Mouse (Mus musculus): ENCODE data around the gene Txn2. TPM values are rescaled to one million over a fixed set of nuclear protein-coding genes. Genes with fewer than 3 reads are reported as not detected.

The Txn2 gene
- polyA plus RNA-seq, 1 experiment from 2014 or later: 239 TPM

DNA sequence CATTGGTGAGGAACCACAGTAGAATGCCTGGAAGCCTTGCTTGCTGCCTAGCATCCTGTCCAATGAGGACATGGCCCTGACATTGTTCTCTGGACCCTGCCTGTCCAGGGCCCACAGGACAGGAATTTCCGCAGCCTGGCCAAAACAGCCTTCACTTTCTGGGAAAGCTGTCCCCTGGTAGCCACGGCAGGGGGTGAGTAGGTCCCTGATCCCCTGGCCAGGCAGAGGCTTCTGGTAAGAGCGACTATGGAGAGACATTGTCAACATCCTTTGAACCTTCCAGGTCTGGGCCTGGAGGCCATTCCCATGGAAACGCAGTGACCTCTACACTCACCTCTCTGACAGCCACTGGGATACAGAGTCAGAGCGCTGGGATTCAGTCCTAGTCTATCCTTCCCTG lies 16.8 kb downstream of the Txn2 start:
- no peak overlapping the region for H3K27ac ChIP-seq (replicated peaks; ENCODE audit: low read depth, low read length)
- no peaks in the 10 kb centered on the region for H3K27me3 ChIP-seq (ENCODE audit: control insufficient read depth, insufficient read depth, low read length)
- ATAC-seq (replicated peaks; ENCODE audit: insufficient number of reproducible peaks, low FRiP score, low TSS enrichment, low read depth): no peak
- no peak overlapping the region for H3K4me2 ChIP-seq (ENCODE audit: low read depth, low read length)
- peaks cover 5% of the 10 kb centered on the region; the same call in 1 of the 2 replicates for H3K36me3 ChIP-seq (replicated peaks; ENCODE audit: control insufficient read depth, insufficient read depth, low read depth, low read length)
- H3K4me3 ChIP-seq (ENCODE audit: low read depth, low read length): no peak overlapping the region
- H3K9me3 ChIP-seq (replicated peaks; ENCODE audit: control insufficient read depth, low read length): no peaks in the 10 kb centered on the region
- no peaks in the 10 kb centered on the region for H3K4me1 ChIP-seq (ENCODE audit: control insufficient read depth, insufficient read depth, low read length)
- WGBS: 46% methylated on average over 5 of the region's 5 CpGs
- no peak overlapping the region for H3K9ac ChIP-seq (replicated peaks; ENCODE audit: low read length)
- no peak for DNase-seq (ENCODE audit: low spot score)

DNA sequence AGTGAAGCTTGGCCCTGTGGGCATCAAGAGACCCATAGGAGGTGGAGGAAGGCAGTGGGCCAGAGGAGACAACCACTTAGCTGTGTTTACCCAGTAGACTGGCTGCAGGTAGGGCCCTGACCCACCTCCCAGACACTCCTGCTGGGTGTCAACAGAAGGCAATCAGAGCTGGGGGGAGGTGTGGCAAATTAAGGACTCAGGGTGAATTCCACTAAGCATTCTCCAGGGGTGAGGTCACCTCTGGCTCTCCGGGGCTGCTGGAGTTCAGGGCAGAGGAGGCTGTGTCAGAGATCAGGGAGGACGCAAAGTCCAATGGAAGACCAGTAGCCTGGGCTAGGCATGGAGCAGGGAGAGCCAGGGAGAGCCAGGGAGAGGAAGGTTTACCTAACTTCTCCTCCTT lies 17.7 kb downstream of the Txn2 start:
- WGBS: 26% methylated on average over 2 of the region's 2 CpGs
- Histone ChIP-seq H3K4me2 (ENCODE audit: low read depth, low read length) (no peak overlapping the region), H3K9me3 (replicated peaks; ENCODE audit: control insufficient read depth, low read length) (no peaks in the 10 kb centered on the region), H3K36me3 (replicated peaks; ENCODE audit: control insufficient read depth, insufficient read depth, low read depth, low read length) (peaks cover 5% of the 10 kb centered on the region; the same call in 1 of the 2 replicates), H3K4me3 (ENCODE audit: low read depth, low read length) (no peak overlapping the region), H3K27ac (replicated peaks; ENCODE audit: low read depth, low read length) (no peak overlapping the region), H3K27me3 (ENCODE audit: control insufficient read depth, insufficient read depth, low read length) (no peaks in the 10 kb centered on the region), H3K9ac (replicated peaks; ENCODE audit: low read length) (no peak overlapping the region), H3K4me1 (ENCODE audit: control insufficient read depth, insufficient read depth, low read length) (no peaks in the 10 kb centered on the region)
- DNase-seq (ENCODE audit: low spot score): no peak
- ATAC-seq (replicated peaks; ENCODE audit: insufficient number of reproducible peaks, low FRiP score, low TSS enrichment, low read depth): no peak

DNA sequence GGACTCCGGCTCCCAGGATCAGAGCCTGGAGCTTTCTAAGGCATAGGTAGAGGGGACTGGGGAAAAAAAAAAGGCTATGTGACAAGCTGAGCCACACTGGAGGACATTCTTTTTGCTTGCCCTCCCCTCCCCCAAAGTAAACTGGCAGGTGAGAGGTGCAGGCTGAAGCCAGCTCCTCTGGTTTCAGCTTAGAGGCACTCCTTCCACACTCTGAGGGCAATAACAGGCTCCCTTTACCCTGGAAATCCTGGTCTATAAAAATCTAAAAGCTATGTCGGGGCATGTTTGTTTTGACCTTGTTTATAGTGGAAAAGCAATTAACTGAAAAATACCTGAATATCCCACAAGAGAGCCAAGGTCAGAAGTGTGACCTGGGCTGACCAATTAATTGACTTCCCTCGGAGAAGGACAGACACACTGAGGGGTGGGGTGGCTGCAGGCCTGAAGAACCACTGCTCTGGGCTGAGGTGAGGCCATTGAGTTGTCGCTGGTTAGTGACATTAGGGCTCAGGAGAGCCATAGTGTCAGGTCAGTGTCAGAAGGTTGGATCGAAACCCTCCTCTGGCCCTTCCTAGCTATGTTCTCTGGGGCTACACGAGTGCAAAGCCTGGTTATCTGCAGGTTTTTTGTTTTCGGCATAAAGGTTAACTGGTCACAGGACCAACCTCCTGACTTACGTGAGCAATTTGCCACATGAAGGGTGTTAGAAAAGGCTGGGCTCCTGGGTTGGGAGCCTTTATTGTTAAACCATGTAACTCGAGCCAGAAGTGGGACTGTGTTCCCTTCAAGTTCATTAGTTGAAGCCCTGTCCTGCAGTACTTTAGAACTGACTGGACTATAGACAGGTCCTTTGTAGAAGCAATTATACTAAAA lies 20.9 kb downstream of the Txn2 start:
- DNase-seq (ENCODE audit: low spot score) (no peak), ATAC-seq (replicated peaks; ENCODE audit: insufficient number of reproducible peaks, low FRiP score, low TSS enrichment, low read depth) (no peak)
- Histone ChIP-seq H3K4me3 (ENCODE audit: low read depth, low read length) (no peak overlapping the region), H3K27ac (replicated peaks; ENCODE audit: low read depth, low read length) (no peak overlapping the region), H3K9ac (replicated peaks; ENCODE audit: low read length) (no peak overlapping the region), H3K4me2 (ENCODE audit: low read depth, low read length) (no peak overlapping the region), H3K27me3 (ENCODE audit: control insufficient read depth, insufficient read depth, low read length) (no peaks in the 10 kb centered on the region), H3K4me1 (ENCODE audit: control insufficient read depth, insufficient read depth, low read length) (peaks cover 3% of the 10 kb centered on the region; the same call in 1 of the 2 replicates), H3K36me3 (replicated peaks; ENCODE audit: control insufficient read depth, insufficient read depth, low read depth, low read length) (no peaks in the 10 kb centered on the region), H3K9me3 (replicated peaks; ENCODE audit: control insufficient read depth, low read length) (no peaks in the 10 kb centered on the region)
- 45% methylated on average over 9 of the region's 9 CpGs for WGBS

DNA sequence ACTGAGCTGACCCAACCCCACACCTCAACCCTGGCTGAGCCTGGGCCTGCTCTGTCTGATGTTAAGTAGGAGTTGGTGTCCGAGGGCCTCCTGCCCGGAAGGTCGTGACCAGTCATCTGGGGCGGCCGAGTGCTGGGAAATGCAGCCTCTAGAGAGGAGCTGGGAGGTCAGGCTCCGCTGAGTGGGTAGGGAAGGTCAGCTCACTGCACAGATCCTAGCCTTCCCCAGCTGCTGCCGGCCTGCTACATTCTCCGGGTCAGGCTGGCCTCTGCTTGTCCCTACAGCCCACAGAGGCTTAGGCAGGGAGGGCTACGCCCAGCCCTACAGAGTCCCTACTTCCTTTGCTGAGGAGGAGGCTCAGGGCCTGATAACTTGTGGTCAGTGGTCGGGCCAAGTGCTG lies 22.3 kb downstream of the Txn2 start:
- H3K36me3 ChIP-seq (replicated peaks; ENCODE audit: control insufficient read depth, insufficient read depth, low read depth, low read length): no peaks in the 10 kb centered on the region
- WGBS: 42% methylated on average over 10 of the region's 10 CpGs
- H3K4me1 ChIP-seq (ENCODE audit: control insufficient read depth, insufficient read depth, low read length): peaks cover 3% of the 10 kb centered on the region; the same call in 1 of the 2 replicates
- H3K4me3 ChIP-seq (ENCODE audit: low read depth, low read length): no peak overlapping the region
- DNase-seq (ENCODE audit: low spot score): no peak
- no peaks in the 10 kb centered on the region for H3K27me3 ChIP-seq (ENCODE audit: control insufficient read depth, insufficient read depth, low read length)
- H3K9me3 ChIP-seq (replicated peaks; ENCODE audit: control insufficient read depth, low read length): no peaks in the 10 kb centered on the region
- H3K27ac ChIP-seq (replicated peaks; ENCODE audit: low read depth, low read length): no peak overlapping the region
- ATAC-seq (replicated peaks; ENCODE audit: insufficient number of reproducible peaks, low FRiP score, low TSS enrichment, low read depth): no peak
- no peak overlapping the region for H3K9ac ChIP-seq (replicated peaks; ENCODE audit: low read length)
- no peak overlapping the region for H3K4me2 ChIP-seq (ENCODE audit: low read depth, low read length)

DNA sequence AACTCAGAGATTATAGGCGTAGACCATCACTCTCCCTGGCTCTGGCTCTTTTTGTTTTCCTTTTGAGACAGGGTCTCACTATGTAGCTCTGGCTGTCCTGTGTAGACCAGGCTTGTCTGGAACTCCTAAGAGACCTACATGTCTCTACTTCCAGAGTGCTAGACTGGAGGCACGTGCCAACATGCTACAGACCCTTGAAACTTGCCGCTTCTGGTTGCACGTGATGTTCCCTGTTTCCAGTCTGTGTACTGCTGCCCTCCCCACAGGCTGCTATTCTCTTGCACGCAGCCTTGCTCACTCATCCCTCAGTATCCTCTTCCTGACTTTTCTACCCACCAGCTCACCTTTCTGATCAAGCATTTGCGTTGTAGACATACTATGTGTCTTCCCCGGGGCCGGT lies 22.7 kb downstream of the Txn2 start:
- 74% methylated on average over 8 of the region's 8 CpGs for WGBS
- Histone ChIP-seq H3K36me3 (replicated peaks; ENCODE audit: control insufficient read depth, insufficient read depth, low read depth, low read length) (no peaks in the 10 kb centered on the region), H3K27me3 (ENCODE audit: control insufficient read depth, insufficient read depth, low read length) (no peaks in the 10 kb centered on the region), H3K4me3 (ENCODE audit: low read depth, low read length) (no peak overlapping the region), H3K27ac (replicated peaks; ENCODE audit: low read depth, low read length) (no peak overlapping the region), H3K4me1 (ENCODE audit: control insufficient read depth, insufficient read depth, low read length) (peaks cover 3% of the 10 kb centered on the region; the same call in 1 of the 2 replicates), H3K9me3 (replicated peaks; ENCODE audit: control insufficient read depth, low read length) (no peaks in the 10 kb centered on the region), H3K9ac (replicated peaks; ENCODE audit: low read length) (no peak overlapping the region), H3K4me2 (ENCODE audit: low read depth, low read length) (no peak overlapping the region)
- DNase-seq (ENCODE audit: low spot score): peak; percentile 7
- no peak for ATAC-seq (replicated peaks; ENCODE audit: insufficient number of reproducible peaks, low FRiP score, low TSS enrichment, low read depth)

DNA sequence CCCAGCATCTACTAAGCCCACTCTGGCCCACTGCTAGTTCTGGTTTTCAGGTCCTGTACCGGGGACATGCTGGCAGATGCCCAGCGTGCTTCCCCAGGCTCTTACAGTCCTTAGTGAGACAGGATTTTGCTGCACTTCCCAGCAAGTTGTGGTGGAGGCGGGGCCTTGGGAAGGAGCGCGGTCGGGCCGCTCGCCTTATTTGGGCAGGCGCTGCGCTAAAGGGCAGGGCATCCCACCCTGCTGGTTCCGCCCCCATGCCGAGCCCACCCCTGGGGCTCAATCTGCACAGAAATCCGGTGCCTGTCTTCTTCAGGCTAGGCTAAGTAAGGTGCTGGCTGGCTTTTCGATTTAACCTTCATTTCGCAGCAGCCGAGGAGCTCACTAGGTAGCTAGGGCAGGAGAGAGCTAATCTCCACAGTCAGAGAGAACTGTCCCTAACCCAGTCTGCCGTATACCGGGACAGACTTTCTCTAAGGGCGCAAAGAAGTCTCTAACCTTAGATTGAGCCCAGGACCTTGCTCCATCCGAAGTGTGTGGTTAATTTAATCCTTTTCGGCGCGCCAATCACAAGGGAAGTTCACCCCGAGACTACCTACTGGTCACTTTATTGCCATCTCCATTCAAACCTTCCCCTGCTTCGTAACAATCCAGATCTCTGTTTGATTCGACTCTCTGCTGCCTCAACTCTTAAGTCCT lies 23.4 kb downstream of the Txn2 start:
- ATAC-seq (replicated peaks; ENCODE audit: insufficient number of reproducible peaks, low FRiP score, low TSS enrichment, low read depth): peak; percentile 84
- WGBS: 4% methylated on average over 26 of the region's 26 CpGs
- peak overlapping the region; percentile 62 for H3K4me2 ChIP-seq (ENCODE audit: low read depth, low read length)
- H3K27ac ChIP-seq (replicated peaks; ENCODE audit: low read depth, low read length): peak overlapping the region; percentile 56; the same call in 1 of the 2 replicates
- H3K9me3 ChIP-seq (replicated peaks; ENCODE audit: control insufficient read depth, low read length): no peaks in the 10 kb centered on the region
- H3K9ac ChIP-seq (replicated peaks; ENCODE audit: low read length): peak overlapping the region; percentile 56; the same call in 1 of the 2 replicates
- peaks cover 3% of the 10 kb centered on the region; the same call in 1 of the 2 replicates for H3K4me1 ChIP-seq (ENCODE audit: control insufficient read depth, insufficient read depth, low read length)
- no peaks in the 10 kb centered on the region for H3K27me3 ChIP-seq (ENCODE audit: control insufficient read depth, insufficient read depth, low read length)
- peak overlapping the region; percentile 12 for H3K4me3 ChIP-seq (ENCODE audit: low read depth, low read length)
- no peaks in the 10 kb centered on the region for H3K36me3 ChIP-seq (replicated peaks; ENCODE audit: control insufficient read depth, insufficient read depth, low read depth, low read length)
- peak; percentile 91 for DNase-seq (ENCODE audit: low spot score)

DNA sequence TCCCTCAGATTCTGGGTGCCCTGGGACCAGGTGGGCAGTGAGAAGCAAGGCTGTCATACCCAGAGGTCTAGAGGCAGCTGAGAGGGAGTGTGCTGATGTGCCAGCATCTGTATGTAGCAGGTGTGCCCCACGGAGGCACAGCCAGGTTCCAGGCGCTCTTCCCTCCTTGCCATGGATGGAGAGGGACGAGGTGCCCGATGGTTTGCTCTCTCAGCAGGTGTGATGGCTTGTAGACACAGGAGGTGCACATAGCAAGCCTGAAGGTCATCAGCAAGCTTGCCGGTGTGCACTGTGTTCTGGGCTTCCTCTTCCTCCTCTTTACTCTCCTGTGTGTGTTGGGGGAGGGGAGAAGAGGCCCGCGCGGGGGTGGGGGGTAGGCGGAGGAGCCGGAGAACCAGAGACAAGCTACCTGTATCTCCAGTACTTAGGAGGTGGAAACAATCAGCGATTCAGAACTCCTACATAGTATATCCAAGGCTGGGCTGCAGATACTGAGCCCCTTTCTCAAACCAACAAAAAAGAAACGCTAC lies 24.4 kb downstream of the Txn2 start:
- ATAC-seq (replicated peaks; ENCODE audit: insufficient number of reproducible peaks, low FRiP score, low TSS enrichment, low read depth): no peak; the same call in 1 of the 2 replicates
- DNase-seq (ENCODE audit: low spot score): no peak
- WGBS: 18% methylated on average over 12 of the region's 12 CpGs
- H3K27ac ChIP-seq (replicated peaks; ENCODE audit: low read depth, low read length): no peak overlapping the region; the same call in 1 of the 2 replicates
- peak overlapping the region; percentile 40 for H3K9ac ChIP-seq (replicated peaks; ENCODE audit: low read length)
- H3K36me3 ChIP-seq (replicated peaks; ENCODE audit: control insufficient read depth, insufficient read depth, low read depth, low read length): no peaks in the 10 kb centered on the region
- H3K4me2 ChIP-seq (ENCODE audit: low read depth, low read length): peak overlapping the region; percentile 17; the same call in 1 of the 2 replicates
- no peaks in the 10 kb centered on the region for H3K27me3 ChIP-seq (ENCODE audit: control insufficient read depth, insufficient read depth, low read length)
- no peak overlapping the region for H3K4me3 ChIP-seq (ENCODE audit: low read depth, low read length)
- no peaks in the 10 kb centered on the region for H3K9me3 ChIP-seq (replicated peaks; ENCODE audit: control insufficient read depth, low read length)
- peaks cover 3% of the 10 kb centered on the region; the same call in 1 of the 2 replicates for H3K4me1 ChIP-seq (ENCODE audit: control insufficient read depth, insufficient read depth, low read length)
